Mouse (Mus musculus): ENCODE results near the gene Ddr2. TPM values are rescaled to one million over a fixed set of nuclear protein-coding genes. Genes with fewer than 3 reads are reported as not detected.

Ddr2 gene
- polyA plus RNA-seq, 1 experiment, result not detected

GRCm38 (mm10) chr1:170056214-170056613, 54.3 kb downstream of the Ddr2 start:
- no peaks in the 10 kb centered on the region for H3K27me3 ChIP-seq (ENCODE audit: control insufficient read depth)
- no peaks in the 10 kb centered on the region for H3K36me3 ChIP-seq (ENCODE audit: control insufficient read depth)
- no peaks in the 10 kb centered on the region for H3K9me3 ChIP-seq (ENCODE audit: control insufficient read depth, low read length)
- H3K4me1 ChIP-seq (ENCODE audit: control insufficient read depth), result peaks cover 6% of the 10 kb centered on the region
- TF ChIP-seq TAL1 (IDR thresholded peaks at IDR 0.05; ENCODE audit: low read length) (no peak), GATA1 (IDR thresholded peaks at IDR 0.05; ENCODE audit: low read length) (no peak)
- H3K4me3 ChIP-seq (replicated peaks), result no peak overlapping the region

DNA sequence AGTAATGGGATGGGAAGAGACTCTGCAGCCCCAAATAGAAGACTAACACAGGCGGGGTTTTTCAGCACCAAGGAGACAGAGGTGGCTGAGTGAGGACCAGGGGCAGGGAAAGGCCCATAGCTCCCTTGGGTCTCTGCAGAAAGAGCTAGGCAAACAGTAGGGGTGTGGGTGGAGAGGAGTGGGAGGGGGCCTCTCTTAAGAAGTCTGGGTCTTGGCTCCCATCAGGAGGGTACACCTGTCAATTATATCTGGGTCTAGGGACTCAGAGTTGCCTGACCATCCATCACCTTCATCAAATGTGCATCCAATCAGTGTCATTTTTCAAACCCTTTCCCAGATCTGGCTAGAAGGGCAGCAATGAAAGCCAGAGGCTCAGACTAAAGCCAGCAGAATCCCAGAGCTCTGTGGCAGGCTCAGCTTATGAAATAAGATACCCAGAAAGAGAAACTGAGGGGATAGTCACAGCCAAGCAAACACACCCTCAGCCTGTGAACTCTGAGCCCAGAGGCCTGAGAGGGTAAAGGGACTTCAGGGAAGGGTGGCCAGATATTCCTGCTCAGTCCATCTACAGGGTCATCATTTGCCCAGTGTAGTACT, 58.0 kb downstream of the Ddr2 start:
- H3K9me3 ChIP-seq (ENCODE audit: control insufficient read depth, low read length), result no peaks in the 10 kb centered on the region

GRCm38 (mm10) chr1:170051631-170052177, 58.9 kb downstream of the Ddr2 start:
- Histone ChIP-seq H3K9me3 (ENCODE audit: control insufficient read depth, low read length) (no peaks in the 10 kb centered on the region), H3K27me3 (ENCODE audit: control insufficient read depth) (no peaks in the 10 kb centered on the region), H3K4me1 (ENCODE audit: control insufficient read depth) (no peaks in the 10 kb centered on the region), H3K4me3 (replicated peaks) (no peak overlapping the region), H3K36me3 (ENCODE audit: control insufficient read depth) (no peaks in the 10 kb centered on the region)
- TF ChIP-seq TAL1 (IDR thresholded peaks at IDR 0.05; ENCODE audit: low read length) (no peak), GATA1 (IDR thresholded peaks at IDR 0.05; ENCODE audit: low read length) (no peak)

More for the DNA sequence above, 58.0 kb downstream of the Ddr2 start:
- no peaks in the 10 kb centered on the region for H3K27me3 ChIP-seq (ENCODE audit: control insufficient read depth)
- H3K4me3 ChIP-seq (replicated peaks), result no peak overlapping the region
- TF ChIP-seq GATA1 (IDR thresholded peaks at IDR 0.05; ENCODE audit: low read length) (no peak), TAL1 (IDR thresholded peaks at IDR 0.05; ENCODE audit: low read length) (no peak)
- no peaks in the 10 kb centered on the region for H3K36me3 ChIP-seq (ENCODE audit: control insufficient read depth)
- no peaks in the 10 kb centered on the region for H3K4me1 ChIP-seq (ENCODE audit: control insufficient read depth)

GRCm38 (mm10) chr1:170048434-170048833, 62.1 kb downstream of the Ddr2 start:
- TF ChIP-seq TAL1 (IDR thresholded peaks at IDR 0.05; ENCODE audit: low read length) (no peak), GATA1 (IDR thresholded peaks at IDR 0.05; ENCODE audit: low read length) (no peak)
- Histone ChIP-seq H3K36me3 (ENCODE audit: control insufficient read depth) (no peaks in the 10 kb centered on the region), H3K9me3 (ENCODE audit: control insufficient read depth, low read length) (no peaks in the 10 kb centered on the region), H3K4me3 (replicated peaks) (no peak overlapping the region), H3K4me1 (ENCODE audit: control insufficient read depth) (no peaks in the 10 kb centered on the region), H3K27me3 (ENCODE audit: control insufficient read depth) (no peaks in the 10 kb centered on the region)

GRCm38 (mm10) chr1:170044726-170045471, 65.7 kb downstream of the Ddr2 start:
- Histone ChIP-seq H3K9me3 (ENCODE audit: control insufficient read depth, low read length) (no peaks in the 10 kb centered on the region), H3K4me1 (ENCODE audit: control insufficient read depth) (no peaks in the 10 kb centered on the region), H3K4me3 (replicated peaks) (no peak overlapping the region), H3K36me3 (ENCODE audit: control insufficient read depth) (no peaks in the 10 kb centered on the region), H3K27me3 (ENCODE audit: control insufficient read depth) (no peaks in the 10 kb centered on the region)
- no peak for TF ChIP-seq GATA1 (IDR thresholded peaks at IDR 0.05; ENCODE audit: low read length)
- no peak for TF ChIP-seq TAL1 (IDR thresholded peaks at IDR 0.05; ENCODE audit: low read length)

- Histone ChIP-seq H3K36me3 (ENCODE audit: control insufficient read depth) (no peaks in the 10 kb centered on the region), H3K27me3 (ENCODE audit: control insufficient read depth) (no peaks in the 10 kb centered on the region), H3K4me3 (replicated peaks) (no peak overlapping the region), H3K4me1 (ENCODE audit: control insufficient read depth) (no peaks in the 10 kb centered on the region), H3K9me3 (ENCODE audit: control insufficient read depth, low read length) (no peaks in the 10 kb centered on the region)
- TF ChIP-seq TAL1 (IDR thresholded peaks at IDR 0.05; ENCODE audit: low read length), result no peak
- TF ChIP-seq GATA1 (IDR thresholded peaks at IDR 0.05; ENCODE audit: low read length), result no peak
These were observed 66.8 kb downstream of the Ddr2 start for GRCm38 (mm10) chr1:170043753-170044152.

- Histone ChIP-seq H3K4me1 (ENCODE audit: control insufficient read depth) (no peaks in the 10 kb centered on the region), H3K9me3 (ENCODE audit: control insufficient read depth, low read length) (no peaks in the 10 kb centered on the region), H3K4me3 (replicated peaks) (no peak overlapping the region), H3K36me3 (ENCODE audit: control insufficient read depth) (no peaks in the 10 kb centered on the region), H3K27me3 (ENCODE audit: control insufficient read depth) (no peaks in the 10 kb centered on the region)
- TF ChIP-seq TAL1 (IDR thresholded peaks at IDR 0.05; ENCODE audit: low read length) (no peak), GATA1 (IDR thresholded peaks at IDR 0.05; ENCODE audit: low read length) (no peak)
These were observed 67.6 kb downstream of the Ddr2 start for GRCm38 (mm10) chr1:170042996-170043395.

DNA sequence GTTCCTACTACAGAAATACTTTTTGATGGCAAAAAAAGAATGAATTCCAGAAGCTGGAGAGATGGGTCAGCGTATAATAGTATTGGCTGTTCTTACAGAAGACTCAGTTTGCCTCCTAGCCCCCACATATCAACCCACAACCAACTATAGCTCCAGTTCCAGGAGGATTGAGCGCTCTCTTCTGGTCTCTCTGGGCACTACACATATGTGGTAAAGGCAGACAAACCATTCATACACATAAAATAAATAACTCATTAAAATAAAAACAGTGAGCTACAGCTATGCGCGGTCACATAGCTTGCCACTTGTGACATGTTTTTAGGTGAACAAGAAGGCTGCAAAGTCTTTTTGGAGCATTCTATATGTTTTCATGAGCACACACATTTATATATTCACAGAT, 71.2 kb downstream of the Ddr2 start:
- TF ChIP-seq GATA1 (IDR thresholded peaks at IDR 0.05; ENCODE audit: low read length) (no peak), TAL1 (IDR thresholded peaks at IDR 0.05; ENCODE audit: low read length) (no peak)
- Histone ChIP-seq H3K36me3 (ENCODE audit: control insufficient read depth) (no peaks in the 10 kb centered on the region), H3K27me3 (ENCODE audit: control insufficient read depth) (no peaks in the 10 kb centered on the region), H3K9me3 (ENCODE audit: control insufficient read depth, low read length) (no peaks in the 10 kb centered on the region), H3K4me3 (replicated peaks) (no peak overlapping the region), H3K4me1 (ENCODE audit: control insufficient read depth) (no peaks in the 10 kb centered on the region)

DNA sequence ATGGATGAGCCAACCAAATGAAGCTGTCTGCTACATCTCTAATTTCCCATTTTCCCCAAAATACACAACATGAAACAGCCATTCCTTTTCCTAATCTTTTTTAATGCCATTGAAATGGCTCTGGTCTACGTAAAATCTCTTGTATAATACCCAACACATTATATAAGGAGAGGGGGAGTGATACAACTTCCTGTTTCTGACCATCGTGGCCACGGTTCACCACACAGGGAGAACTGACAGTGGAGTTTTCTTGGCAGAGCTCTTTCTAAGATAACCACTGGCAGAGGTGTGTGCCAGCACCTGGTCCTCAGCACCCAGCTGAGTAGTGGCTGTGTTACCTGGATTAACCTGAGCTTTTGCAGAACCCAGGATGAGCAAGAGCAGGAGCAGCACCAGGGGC, 75.0 kb downstream of the Ddr2 start:
- TF ChIP-seq GATA1 (IDR thresholded peaks at IDR 0.05; ENCODE audit: low read length) (no peak), TAL1 (IDR thresholded peaks at IDR 0.05; ENCODE audit: low read length) (no peak)
- no peaks in the 10 kb centered on the region for H3K27me3 ChIP-seq (ENCODE audit: control insufficient read depth)
- H3K4me3 ChIP-seq (replicated peaks), result no peak overlapping the region
- no peaks in the 10 kb centered on the region for H3K9me3 ChIP-seq (ENCODE audit: control insufficient read depth, low read length)
- no peaks in the 10 kb centered on the region for H3K36me3 ChIP-seq (ENCODE audit: control insufficient read depth)
- H3K4me1 ChIP-seq (ENCODE audit: control insufficient read depth), result no peaks in the 10 kb centered on the region
